Mouse (Mus musculus): ENCODE results near the gene Mat2b.

GRCm38 (mm10) chr11:40692511-40693365 is 2.3 kb downstream of the Mat2b start:
- TF ChIP-seq CTCF (IDR thresholded peaks at IDR 0.05; ENCODE audit: low read depth, low read length) (no peak), TAL1 (conservative IDR thresholded peaks at IDR 0.05; ENCODE audit: low read depth, low read length) (no peak), GATA1 (IDR thresholded peaks at IDR 0.05; ENCODE audit: borderline replicate concordance, low read length) (no peak), POLR2AphosphoS5 (IDR thresholded peaks at IDR 0.05; ENCODE audit: insufficient replicate concordance, low read depth, low read length) (no peak)
